Mouse (Mus musculus): Measurements from ENCODE around the gene Arhgef6.

Gene Arhgef6

DNA sequence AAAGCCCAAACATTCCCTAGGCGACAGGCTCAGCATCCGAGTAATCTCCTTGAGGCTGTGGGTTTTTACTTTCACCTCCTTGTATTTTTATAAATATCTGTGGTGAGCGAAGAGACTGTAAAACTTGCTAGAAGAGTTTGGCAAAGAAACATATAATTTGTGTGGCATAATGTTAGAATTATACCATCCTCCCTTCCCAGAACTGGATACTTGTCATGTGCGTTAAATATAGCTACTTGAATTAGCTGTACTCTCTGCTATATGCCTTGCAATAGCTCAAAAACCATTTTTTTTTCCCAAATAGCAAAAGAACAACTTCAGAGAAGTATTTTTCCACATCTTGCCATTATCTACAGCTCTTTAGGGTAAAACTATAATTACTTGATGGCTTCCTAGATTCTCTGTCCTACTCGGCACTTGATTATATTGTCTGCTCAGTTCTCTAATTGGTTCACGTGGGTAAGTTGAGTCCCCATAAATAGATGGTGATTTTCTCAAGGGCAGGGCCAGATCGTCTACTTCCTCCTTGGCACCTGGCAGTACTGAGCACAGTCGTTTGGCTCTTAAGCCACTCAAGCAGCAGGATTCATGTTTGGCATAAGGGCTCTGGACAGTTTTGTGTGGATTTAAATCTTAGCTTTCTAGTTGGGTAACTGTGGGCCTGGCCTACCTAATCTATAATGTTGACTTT lies 35.2 kb downstream of the Arhgef6 start:
- DNase-seq = no peak

DNA sequence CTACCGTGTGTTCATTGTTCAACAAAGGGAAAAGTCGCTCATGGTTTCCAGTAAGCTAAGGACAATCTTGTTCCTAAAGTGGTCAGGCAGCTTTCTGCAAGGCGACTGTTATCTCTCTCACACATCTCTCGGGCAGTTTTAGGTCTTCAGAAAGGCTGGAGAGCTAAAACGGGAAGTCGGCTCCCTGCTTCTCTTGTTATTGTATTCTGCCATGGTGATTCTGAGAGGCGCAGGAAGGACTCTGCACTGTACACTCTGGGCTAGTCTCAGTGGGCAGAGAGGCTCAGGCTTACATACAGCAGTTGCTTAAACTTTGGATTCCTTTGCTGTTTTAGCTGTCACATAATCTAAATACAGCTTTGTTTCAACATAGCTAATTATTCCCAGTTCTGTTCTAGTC lies 39.6 kb downstream of the Arhgef6 start:
- no peak for DNase-seq

DNA sequence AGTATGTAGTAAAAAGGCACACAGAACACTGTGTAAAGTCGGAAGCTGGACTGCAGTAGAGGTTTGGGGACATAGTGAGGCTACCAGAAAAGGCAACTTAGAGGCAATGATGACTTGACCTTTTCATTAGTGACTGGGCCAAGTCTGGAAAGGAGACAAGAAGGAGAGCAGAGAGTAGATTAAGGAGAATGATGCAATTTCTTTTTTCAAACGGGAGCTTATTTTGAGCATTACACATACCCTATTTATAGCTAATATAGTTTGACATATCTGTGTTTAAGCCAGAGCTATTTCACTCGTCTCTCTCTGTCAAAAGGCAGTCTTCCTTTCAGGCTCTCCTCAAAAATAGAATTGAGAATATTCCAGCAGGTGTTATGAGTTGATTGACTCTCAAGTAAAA lies 50.1 kb downstream of the Arhgef6 start:
- no peak for DNase-seq

DNA sequence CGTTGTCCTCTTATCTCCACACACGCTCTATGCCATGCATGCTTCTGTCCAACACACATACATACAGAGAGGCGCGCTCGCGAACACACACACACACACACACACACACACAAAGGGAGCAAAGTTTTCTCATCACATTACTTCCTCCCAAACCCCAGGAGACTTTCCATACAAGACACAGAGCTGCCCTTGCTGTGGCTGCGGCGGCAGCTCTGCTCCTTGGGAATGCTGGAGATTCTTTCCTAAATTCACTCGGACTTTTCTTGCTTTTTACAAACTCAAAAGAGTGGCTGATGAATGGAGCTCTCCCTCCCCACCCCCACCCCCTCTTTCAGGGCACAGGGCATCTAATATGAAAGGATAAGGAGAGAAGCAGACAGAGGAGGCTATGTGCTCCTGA lies 52.2 kb downstream of the Arhgef6 start:
- no peak for DNase-seq

DNA sequence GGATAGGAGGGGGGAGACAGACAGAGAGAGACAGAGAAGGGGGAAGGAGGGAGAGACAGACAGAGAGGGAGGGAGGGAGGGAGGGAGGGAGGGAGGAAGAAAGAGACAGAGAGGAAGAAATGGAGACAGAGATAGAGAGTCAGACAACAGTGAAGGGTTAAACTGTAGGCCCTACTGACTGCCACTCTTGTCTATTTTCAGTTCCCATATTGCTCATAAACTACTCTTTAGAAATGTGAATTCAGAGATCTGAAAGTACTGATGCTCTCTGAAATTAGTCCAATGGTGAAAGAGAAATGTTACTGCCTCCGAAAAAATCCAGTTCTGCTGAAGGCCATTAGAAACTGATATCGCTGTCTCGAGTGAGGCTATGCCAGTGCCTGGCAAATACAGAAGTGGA lies 56.3 kb downstream of the Arhgef6 start:
- no peak for DNase-seq

DNA sequence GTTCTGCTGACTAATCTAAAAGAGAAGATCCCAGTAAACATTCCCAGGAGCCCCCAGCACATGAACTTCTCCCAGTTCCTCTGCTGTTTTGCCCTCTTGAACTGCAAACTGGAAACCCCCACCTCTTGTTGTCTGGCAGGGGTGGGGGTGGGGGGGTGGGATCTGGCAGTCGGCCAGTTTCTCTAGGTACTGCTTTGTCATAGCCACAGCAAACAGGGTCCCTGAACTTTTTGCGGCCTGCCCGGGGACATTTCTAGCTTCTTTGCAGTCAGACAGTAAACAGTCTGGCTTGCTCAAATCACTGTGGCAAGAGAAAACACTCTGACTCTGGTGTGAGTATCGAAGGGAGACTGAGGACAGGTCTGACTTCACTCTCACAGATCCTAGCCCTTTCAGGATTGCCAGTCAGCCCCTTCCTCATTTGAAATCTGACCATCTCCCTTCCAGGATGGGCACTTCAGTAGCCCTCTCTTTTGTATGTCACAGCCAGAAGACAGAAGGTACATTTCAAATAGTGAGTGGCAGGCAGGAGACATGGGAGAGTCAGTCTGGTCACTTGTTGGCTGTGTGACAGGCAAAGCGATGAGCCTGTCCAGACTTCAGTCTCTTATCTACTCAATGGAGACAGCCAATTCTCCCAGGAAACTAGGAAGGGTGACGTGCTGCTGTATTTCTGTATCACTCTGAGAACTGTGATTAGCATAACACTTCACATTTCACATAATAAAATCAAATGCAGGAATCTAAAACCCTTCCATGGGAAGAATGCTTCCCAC lies 60.8 kb downstream of the Arhgef6 start:
- DNase-seq = no peak

DNA sequence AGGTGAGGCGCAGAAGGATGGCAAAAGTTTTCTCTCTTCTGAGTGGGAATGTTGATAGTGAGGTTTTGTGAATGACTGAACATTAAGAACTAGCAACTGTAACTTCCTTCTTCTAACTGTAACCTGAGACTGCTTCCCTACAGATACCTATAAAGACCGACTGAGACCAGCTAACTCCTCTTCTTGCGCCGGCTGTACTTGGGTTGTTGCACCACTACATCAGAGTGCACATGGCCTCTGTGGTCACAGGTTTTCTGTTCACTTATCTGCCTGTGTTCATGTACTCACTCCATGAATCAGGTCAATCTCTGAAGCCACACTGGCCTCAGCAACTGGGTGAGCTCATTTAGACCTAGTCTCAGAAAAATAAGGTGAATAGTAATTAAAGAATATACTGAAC lies 75.0 kb downstream of the Arhgef6 start:
- no peak for DNase-seq

DNA sequence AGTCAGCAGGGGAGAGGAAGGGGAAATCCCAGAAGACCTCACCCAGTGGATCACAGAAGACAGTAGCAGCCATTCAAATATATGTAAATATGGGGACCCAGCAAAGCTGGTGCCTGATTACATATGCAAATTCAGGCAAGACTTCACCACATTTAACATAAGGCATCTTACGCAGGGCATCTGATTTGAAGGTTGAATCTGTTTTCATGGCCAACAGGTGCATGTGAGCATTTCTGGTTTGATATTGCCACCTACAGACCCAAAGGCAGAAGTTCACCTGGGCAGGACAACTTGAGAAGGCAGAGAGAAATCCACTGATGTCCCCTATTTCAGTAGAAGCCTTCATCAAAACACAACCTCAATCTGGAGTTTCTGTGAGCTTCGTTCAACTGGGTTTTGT lies 77.8 kb downstream of the Arhgef6 start:
- peak; percentile 48 for DNase-seq

DNA sequence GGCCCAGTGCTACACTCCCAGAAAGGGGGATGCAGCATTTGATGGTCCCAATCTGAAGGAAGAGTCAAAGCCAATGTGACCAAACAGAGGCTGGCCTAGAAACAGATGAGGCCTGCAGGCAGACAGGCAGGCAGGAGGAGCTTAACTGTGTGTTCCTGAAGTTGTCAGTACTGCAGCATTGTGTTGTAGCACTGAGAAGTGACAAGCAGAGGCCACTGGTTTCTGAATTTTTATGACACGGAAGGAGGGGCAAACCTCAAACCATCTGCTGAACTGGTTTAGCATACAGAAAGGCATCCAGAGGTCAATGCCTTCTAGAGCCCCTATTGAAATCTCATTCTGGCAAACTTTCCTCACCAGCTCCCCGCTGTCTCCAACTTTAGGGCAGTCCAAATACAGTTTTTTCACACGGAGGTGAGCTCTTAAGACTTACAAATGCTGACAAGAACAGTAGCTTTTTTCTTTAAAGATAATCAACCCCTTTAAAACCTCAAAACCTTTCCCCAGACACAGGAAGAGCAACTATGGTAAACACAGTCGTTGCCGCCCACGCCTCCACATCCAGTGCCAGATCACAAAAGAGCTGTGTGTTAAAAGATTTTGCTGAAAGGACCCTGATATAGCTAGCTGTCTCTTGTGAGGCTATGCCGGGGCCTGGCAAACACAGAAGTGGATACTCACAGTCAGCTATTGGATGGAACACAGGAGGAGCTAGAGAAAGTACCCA lies 85.0 kb downstream of the Arhgef6 start:
- peak; percentile 52 for DNase-seq

DNA sequence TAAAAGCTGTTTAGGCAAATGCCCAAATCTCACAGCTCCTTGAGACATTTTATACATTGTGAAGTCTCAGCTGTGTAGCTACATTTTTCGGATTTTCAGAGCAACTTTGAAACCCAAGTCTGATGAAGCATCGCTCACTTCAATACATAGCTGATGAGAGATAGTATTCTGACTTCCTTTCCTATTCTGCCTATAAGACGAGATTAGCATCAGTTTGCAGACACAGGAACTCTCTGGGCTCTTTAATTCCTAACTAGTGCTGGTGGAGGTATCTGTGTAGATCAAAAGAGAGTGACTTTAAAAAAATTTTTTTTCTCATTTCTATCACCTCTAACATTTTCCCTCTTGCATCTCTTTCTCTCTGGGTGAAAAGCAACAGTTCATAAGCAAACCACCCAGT lies 100.0 kb downstream of the Arhgef6 start:
- DNase-seq = no peak

DNA sequence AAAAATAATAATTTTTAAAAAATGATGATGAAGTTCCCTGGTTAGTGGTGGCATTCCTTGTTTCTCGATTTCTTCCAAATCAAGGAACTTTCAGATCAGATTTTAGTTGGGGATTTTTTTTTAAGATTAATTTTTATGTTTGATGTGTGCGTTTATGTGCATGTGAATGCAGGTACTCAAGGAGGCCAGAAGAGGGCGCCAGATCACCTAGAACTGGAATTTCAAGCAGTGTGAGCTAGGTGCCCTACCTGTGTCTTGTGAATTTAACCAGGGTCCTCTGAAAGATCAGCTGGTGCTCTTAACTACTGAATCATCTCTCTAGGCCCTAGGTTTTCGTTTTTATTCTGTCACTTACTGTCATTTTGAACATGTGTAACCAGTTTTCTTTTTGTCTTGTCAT lies 102.5 kb downstream of the Arhgef6 start:
- DNase-seq = peak; percentile 31

DNA sequence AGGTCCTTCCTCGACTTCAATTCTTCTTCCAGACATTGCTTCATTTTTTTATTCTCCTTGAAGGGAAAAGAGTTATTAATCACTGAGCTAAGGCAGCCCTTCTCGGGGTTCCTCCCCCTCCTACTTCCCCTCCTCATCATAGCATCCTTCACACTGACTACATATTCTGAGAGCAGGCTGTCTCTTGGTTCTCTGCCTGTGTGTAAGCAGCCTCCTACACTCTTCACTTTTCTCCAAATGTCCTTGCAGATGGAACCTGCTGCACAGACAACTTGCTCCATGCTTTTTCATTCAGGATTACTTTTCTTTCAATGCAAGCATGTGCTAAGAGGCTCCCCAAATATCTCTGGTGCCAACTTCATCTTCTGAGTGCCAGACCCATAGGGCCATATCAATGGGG lies 104.9 kb downstream of the Arhgef6 start:
- DNase-seq = no peak

DNA sequence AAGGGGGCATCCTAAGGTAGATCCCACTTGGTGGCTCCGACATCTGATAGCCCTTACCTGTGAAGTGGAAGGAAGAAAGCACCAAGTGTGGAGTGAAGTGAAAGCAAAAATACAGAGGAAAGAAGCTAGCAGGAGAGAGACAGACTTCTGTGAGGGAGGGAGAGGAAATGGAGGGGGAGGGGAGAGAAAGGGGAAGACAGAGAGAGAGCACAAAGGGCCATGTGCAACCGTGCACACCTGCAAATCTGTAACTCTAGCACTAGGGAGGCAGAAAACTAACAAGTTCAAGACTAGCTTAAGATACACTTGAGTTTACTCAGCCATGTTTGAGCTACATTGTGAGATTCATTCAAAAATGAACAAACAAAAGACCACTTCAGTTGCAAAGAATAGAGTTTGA lies 110.4 kb downstream of the Arhgef6 start:
- peak; percentile 73 for DNase-seq

DNA sequence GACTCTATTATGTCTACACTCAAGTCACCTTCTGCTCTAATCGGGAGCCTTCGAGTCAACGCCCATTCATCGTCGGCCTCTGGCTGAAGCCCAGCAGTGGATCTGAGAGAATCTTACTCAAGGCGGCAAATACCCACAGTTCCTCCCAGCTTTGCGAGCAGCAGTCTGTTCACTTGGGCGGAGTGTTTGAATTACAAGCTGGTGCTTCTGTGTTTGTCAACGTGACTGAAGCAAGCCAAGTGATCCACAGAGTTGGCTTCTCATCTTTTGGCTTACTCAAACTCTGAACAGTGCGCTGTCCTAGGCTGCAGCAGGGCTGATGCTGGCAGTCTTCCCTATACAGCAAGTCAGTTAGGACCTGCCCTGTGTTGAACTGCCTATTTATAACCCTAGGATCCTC lies 115.2 kb downstream of the Arhgef6 start:
- no peak for DNase-seq

DNA sequence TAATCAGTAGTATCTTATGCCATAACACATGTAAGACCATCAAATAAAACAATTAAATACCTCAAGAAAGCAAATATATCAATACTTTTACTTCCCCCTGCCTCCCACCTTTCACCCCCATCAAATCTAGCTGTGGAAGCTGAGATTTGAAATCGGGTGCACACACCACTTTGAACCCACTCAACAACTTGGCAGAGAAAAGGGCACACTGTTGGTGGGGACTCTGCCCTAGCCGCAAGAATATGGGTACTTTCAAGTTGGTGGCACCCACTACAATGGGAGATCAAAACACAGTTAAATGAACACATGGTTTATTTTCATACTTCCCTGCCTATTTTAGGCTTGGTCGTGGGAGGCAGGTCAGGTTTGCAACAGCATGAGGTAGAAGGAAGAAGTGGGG lies 116.6 kb downstream of the Arhgef6 start:
- DNase-seq = peak; percentile 18

DNA sequence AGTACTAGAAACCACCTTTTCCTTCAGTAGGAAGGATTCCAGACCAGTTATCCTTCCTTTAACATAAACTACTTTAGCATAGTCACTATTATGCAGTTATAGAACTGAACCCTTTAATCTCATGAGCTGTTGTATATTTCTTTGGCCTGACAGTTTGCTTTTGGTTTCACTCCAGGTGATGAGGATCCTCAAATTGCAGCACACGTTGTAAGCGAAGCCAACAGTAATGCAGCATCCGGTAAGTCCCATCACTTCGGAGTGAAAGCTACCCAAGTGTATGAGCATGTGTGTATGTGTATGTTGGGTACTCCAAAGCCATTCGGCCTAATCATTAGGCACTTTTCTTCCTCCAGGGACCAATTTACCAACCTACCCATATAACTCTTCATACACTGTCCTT lies 119.0 kb downstream of the Arhgef6 start:
- DNase-seq = no peak

DNA sequence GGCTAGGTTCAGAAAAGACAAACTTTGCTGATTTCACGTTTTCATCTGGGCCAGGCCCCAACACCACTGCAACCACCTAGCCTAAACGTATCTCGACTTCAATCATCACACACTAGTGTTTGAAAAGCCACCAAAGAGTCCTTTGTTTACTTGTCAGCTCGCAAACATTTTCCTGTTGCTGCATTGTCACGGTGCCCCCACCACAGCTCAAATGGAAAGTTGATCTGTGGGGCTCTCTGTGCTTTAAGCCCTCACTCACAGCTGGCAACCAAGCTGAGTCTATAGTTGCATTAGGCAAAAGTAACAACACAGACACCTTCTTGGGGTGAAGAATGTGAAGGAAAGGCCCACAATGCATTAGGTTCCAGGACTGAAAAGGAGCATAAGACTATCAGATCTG lies 122.3 kb downstream of the Arhgef6 start:
- DNase-seq = peak; percentile 12

DNA sequence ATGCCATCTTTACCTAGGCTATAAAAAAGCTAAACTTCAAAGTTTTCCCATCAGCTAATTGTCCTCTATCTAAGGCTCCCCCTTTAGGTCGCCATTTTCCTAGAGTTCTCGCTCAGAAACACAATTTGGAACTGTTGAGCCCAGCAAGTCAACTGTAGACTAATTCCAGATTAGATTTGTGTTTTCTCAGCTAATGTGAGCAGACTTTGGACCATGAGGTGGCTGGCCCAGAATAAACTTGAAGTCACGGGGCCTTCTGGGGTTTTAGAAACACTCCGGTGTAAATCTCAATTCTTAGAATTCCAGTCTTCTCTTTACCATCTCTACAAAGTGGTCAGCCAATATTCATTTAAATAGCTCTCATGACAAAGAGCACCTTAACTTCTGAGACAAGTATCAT lies 123.0 kb downstream of the Arhgef6 start:
- no peak for DNase-seq

DNA sequence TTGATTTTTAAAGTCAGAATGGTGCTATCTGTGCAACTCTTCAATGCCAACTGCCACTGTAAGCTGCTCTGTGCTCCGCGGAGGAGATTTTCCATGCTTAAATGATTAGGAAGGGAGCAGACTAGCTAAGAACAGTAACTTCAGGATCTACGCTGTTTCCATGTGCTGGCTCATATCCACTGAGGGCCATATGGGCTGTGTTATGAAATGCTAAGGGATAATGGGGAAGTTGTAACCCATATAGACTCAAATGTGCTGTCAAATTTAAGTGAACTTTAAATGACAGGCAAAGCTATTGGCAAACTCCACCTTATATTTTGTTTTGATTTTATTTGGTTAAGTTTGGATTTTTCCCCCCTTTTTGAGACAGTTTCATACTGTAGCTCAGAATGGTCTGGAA lies 125.7 kb downstream of the Arhgef6 start:
- DNase-seq = no peak

DNA sequence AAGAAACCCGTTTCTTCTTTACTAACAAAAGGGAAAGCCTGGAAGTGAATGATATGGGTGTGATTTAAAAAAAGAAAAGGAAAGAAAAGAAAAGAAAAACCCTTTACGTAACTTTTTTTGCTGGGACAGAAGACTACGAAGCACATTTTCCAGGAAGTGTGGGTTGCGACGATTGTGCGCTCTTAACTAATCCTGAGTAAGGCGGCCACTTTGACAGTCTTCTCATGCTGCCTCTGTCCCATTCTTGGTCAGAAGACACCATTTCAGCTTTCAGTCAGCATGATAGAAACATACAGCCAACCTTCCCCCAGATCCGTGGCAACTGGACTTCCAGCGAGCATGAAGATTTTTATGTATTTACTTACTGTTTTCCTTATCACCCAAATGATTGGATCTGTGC lies 126.7 kb downstream of the Arhgef6 start, which contains the start of gene Cd40lg:
Gene Cd40lg (plus strand): TSS at position 268 of the 400 bp plus-strand sequence.
- DNase-seq = no peak

DNA sequence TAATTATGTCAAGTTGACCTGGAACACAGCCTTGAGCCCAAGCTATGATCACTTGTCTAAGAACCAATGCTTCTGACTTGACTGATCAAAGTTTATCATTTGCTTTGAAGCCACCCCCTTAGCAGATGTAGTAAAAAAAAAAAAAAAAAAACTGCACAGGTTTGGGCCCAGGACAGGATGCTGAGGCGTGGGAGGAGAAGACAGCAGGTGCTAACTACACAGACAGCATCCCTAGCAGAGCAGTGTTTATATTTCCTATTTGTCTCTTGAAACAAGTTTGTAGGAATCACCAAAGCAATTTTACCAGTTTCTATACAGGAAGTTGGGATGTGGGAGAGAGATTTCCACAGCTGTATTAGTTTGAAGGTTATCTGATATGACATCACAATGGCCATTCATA lies 127.9 kb downstream of the Arhgef6 start:
- peak; percentile 37 for DNase-seq

DNA sequence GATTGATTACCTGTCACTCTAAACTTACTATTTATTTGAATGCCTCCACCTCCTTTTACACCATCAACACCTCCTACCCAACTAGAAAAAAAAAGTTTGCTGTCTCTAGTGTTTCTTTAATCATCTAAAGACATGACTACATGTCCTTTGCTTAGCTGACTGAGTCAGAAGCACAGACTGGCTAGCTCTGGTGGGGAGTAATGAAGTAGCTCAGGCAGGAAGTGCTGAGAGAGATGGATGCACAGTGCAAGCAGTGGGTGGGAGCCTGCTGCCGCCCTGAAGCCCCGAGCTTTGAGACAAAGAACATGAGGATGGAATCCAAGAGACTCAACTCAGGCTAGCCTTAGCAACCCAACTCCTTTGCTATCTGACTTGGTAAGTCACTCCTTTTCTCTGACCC lies 138.1 kb downstream of the Arhgef6 start:
- DNase-seq = no peak

DNA sequence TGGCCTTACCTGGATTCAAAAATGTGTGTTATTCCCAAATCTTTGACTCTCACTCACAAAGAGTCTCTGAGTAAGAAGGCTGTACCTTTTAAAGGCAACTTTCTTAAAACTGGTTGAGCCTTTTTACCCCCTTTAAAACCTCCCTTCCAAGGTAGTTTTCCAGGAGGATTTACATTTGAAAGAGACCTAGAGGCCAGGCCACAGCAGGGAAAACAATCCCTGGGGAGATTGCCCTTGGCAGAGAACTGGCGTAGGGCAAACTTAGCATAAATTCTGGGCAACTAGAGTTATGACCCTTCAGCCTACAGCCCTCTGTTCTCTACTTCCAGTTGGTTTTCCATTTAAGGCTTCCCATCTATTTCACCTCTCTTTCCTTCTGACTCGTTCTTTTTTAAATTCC lies 140.5 kb downstream of the Arhgef6 start:
- no peak for DNase-seq

DNA sequence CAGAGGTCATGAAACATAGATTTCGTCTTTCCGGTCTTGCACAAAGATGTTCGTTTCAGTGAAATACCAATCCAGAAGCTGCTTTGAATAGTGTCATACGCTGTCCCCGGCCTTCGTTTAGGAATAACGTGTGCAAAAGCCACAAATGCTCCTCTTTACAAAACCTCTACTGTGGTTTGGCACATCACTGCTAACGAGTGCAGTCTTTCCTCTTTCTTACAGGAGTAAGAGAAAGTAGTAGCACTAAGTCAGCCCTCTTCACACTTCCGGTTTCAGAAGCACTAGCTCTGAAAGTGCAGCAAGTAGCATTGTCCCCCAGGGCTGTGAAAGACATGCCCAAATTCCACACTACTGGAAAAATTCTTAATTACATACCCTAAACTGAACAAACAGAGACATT lies 142.2 kb downstream of the Arhgef6 start:
- peak; percentile 39 for DNase-seq

Data from thymus, postnatal 14 days (tissue).